Mouse (Mus musculus) right cerebral cortex, postnatal 4 days (tissue): ENCODE measurements around the gene Gm21560.
"Not testable (repeated sequence)": the region's sequence is repeated elsewhere in the genome, so short reads cannot be mapped to it uniquely, and the experiment has no call there.

Source experiments
- DNase-seq: peaks from one replicate; pipeline ENCODE4 v3.0.0-alpha.2; 2022

Gm21560 gene

GRCm38 (mm10) chr14:6219192-6219591, at the start of gene Gm21560:
TSS of gene Gm21560 (minus strand) at chr14:6219292.
- not testable (repeated sequence) for DNase-seq

- not testable (repeated sequence) for DNase-seq
These were observed 55.6 kb downstream of the Gm21560 start for GRCm38 (mm10) chr14:6163538-6163937.

GRCm38 (mm10) chr14:6161085-6161484, 58.0 kb downstream of the Gm21560 start:
- DNase-seq: not testable (repeated sequence)
